9 mouse cellular contexts compared by ENCODE assay signal in genomic region chr16:18622019-18622418, GRCm38 (mm10). TPM values are rescaled to one million over a fixed set of nuclear protein-coding genes. Genes with fewer than 3 reads are reported as not detected.
DNase-seq lines count a peak whose midpoint lies in the region; ATAC-seq and TF ChIP-seq lines count a peak whose summit lies in the region.
"Had no signal": no experiment of that assay in that cellular context is flagged by ENCODE, and none has a peak within 500 bp of the region (broad histone marks: within the 10 kb centered on the region; RNA-seq: fewer than 3 reads in every experiment).

Gp1bb (minus strand) TSS chr16:18622403.

- no peak for TF ChIP-seq CTCF in layer of hippocampus, adult 2 months (conservative IDR thresholded peaks at IDR 0.05)
- no peak for TF ChIP-seq CTCF in cortical plate, adult 2 months (IDR thresholded peaks at IDR 0.05; ENCODE audit: extremely low read depth, insufficient read depth, low read length)

- no peak for ATAC-seq in midbrain, embryonic 11.5 days (ENCODE audit: low FRiP score)
- no peak for ATAC-seq in monocyte, adult 5-6 weeks (replicated peaks; ENCODE audit: insufficient number of reproducible peaks, low FRiP score, low TSS enrichment, poor library complexity, severe bottlenecking)

- no peak for TF ChIP-seq POLR2A in cortical plate, adult 2 months (IDR thresholded peaks at IDR 0.05; ENCODE audit: extremely low read depth, insufficient read depth, low read length)

- H3K36me3 ChIP-seq in hindbrain, embryonic 10.5 days, result peaks cover 33% of the 10 kb centered on the region
- H3K36me3 ChIP-seq in midbrain, embryonic 11.5 days (ENCODE audit: control insufficient read depth, insufficient read depth, low read length), result peaks cover 9% of the 10 kb centered on the region; the same call in 1 of the 2 replicates

- no peaks in the 10 kb centered on the region for H3K4me1 ChIP-seq in cortical plate, adult 2 months (ENCODE audit: control insufficient read depth, insufficient read depth, low read length)
- H3K4me1 ChIP-seq in hindbrain, embryonic 10.5 days (replicated peaks), result peaks cover 76% of the 10 kb centered on the region
- H3K4me1 ChIP-seq in midbrain, embryonic 11.5 days (ENCODE audit: control insufficient read depth, insufficient read depth, low read length), result peaks cover 24% of the 10 kb centered on the region

- DNase-seq in layer of hippocampus, adult 2 months (ENCODE audit: low spot score in 2 of 2), result no peak
- no peak for DNase-seq in layer of hippocampus, adult 8-10 months (ENCODE audit: low spot score in 2 of 2)
- DNase-seq in hindbrain, embryonic 10.5 days (ENCODE audit: low spot score), result no peak
- no peak for DNase-seq in midbrain, embryonic 11.5 days (ENCODE audit: low spot score, missing footprints)
- no peak for DNase-seq in natural killer cell, adult 2 months (ENCODE audit: low spot score in 2 of 2)
- no peak for DNase-seq in adrenal gland, adult 8-10 months
- DNase-seq: spleen, adult 18-20 months had no signal

- H3K4me2 ChIP-seq in midbrain, embryonic 11.5 days, result peak within 1 kb of the TSS; percentile 44

- H3K9me3 ChIP-seq in hindbrain, embryonic 10.5 days, result no peaks in the 10 kb centered on the region
- H3K9me3 ChIP-seq in midbrain, embryonic 11.5 days (ENCODE audit: control insufficient read depth, low read length), result no peaks in the 10 kb centered on the region

- H3K9ac ChIP-seq in midbrain, embryonic 11.5 days (ENCODE audit: low read length), result no peak within 1 kb of the TSS

- H3K27me3 ChIP-seq in hindbrain, embryonic 10.5 days (ENCODE audit: insufficient read depth, poor library complexity, severe bottlenecking), result peaks cover 99% of the 10 kb centered on the region
- peaks cover 93% of the 10 kb centered on the region for H3K27me3 ChIP-seq in midbrain, embryonic 11.5 days (ENCODE audit: control insufficient read depth, insufficient read depth, low read length)

- peak within 1 kb of the TSS; percentile 46 for H3K4me3 ChIP-seq in layer of hippocampus, adult 2 months
- peak within 1 kb of the TSS; percentile 27; the same call in 1 of the 2 replicates for H3K4me3 ChIP-seq in cortical plate, adult 2 months (ENCODE audit: insufficient read depth, low read length)
- peak within 1 kb of the TSS; percentile 56 for H3K4me3 ChIP-seq in hindbrain, embryonic 10.5 days
- peak within 1 kb of the TSS; percentile 28 for H3K4me3 ChIP-seq in midbrain, embryonic 11.5 days (ENCODE audit: low read depth, low read length)

- WGBS in hindbrain, embryonic 10.5 days, result 5% methylated on average over 17 of the region's 17 CpGs
- 3% methylated on average over 17 of the region's 17 CpGs for WGBS in midbrain, embryonic 11.5 days

- peak within 1 kb of the TSS; percentile 91 for H3K27ac ChIP-seq in layer of hippocampus, adult 2 months
- H3K27ac ChIP-seq in cortical plate, adult 2 months (ENCODE audit: insufficient read depth, low read length), result no peak within 1 kb of the TSS
- no peak within 1 kb of the TSS for H3K27ac ChIP-seq in hindbrain, embryonic 10.5 days
- no peak within 1 kb of the TSS for H3K27ac ChIP-seq in midbrain, embryonic 11.5 days (ENCODE audit: low read depth, low read length)

RNA-seq across cellular contexts. Expression of gene Gp1bb, which starts in this region (rescaled TPM):
- total RNA-seq in layer of hippocampus, adult 2 months (2021), result 1 to 10 TPM; 1.0 to 1.4 TPM
- 1 to 10 TPM in 1 of 4 experiments, under 1 TPM in 1, not detected in 2; 0.63 to 1.4 TPM for total RNA-seq in layer of hippocampus, adult 8-10 months (2022)
- polyA plus RNA-seq in cortical plate, adult 2 months (2012; rRNA removed), result 4.5 and 4.6 TPM in 2 replicates
- polyA plus RNA-seq in hindbrain, embryonic 10.5 days (2016; fragmentation: Nextera tagmentation; extraction: Ambion mirVana), result 4.2 and 9.2 TPM in 2 replicates
- 6.4 and 6.5 TPM in 2 replicates for polyA plus RNA-seq in midbrain, embryonic 11.5 days (2014; fragmentation: Nextera tagmentation; extraction: Ambion mirVana)
- total RNA-seq in monocyte, adult 5-6 weeks (2017), result 2.5 to 12.9 TPM in 2 of 3 replicates, not detected in the other
- not detected for total RNA-seq in adrenal gland, adult 8-10 months (2022)
